Mouse (Mus musculus): Measurements from ENCODE around the gene Orm2. TPM values are rescaled to one million over a fixed set of nuclear protein-coding genes. Genes with fewer than 3 reads are reported as not detected.

Gene Orm2
- polyA plus RNA-seq, 1 experiment: not detected

GRCm38 (mm10) chr4:63404205-63404604, 42.0 kb downstream of the Orm2 start:
- Histone ChIP-seq H3K4me1 (ENCODE audit: control insufficient read depth, insufficient read depth, insufficient read length, low read length) (peaks cover 14% of the 10 kb centered on the region; the same call in 1 of the 2 replicates), H3K27me3 (ENCODE audit: control insufficient read depth, insufficient read depth, low read length) (no peaks in the 10 kb centered on the region), H3K4me3 (ENCODE audit: low read depth, low read length) (peak overlapping the region; percentile 20; the same call in 1 of the 2 replicates), H3K36me3 (ENCODE audit: control insufficient read depth, insufficient read depth, low read length) (no peaks in the 10 kb centered on the region), H3K27ac (ENCODE audit: insufficient read depth, low read depth, low read length) (peak overlapping the region; percentile 97)
- TF ChIP-seq POLR2A (IDR thresholded peaks at IDR 0.05; ENCODE audit: low read depth, low read length) (0 out of 2 replicates have a peak, but pooled peaks have one; percentile 5), CTCF (IDR thresholded peaks at IDR 0.05; ENCODE audit: extremely low read depth, insufficient read length, insufficient replicate concordance, low read depth, low read length) (no peak)
- 63% methylated on average over 7 of the region's 7 CpGs for WGBS

- Histone ChIP-seq H3K36me3 (ENCODE audit: control insufficient read depth, insufficient read depth, low read length) (no peaks in the 10 kb centered on the region), H3K27me3 (ENCODE audit: control insufficient read depth, insufficient read depth, low read length) (no peaks in the 10 kb centered on the region), H3K27ac (ENCODE audit: insufficient read depth, low read depth, low read length) (peak overlapping the region; percentile 84), H3K4me3 (ENCODE audit: low read depth, low read length) (no peak overlapping the region), H3K4me1 (ENCODE audit: control insufficient read depth, insufficient read depth, insufficient read length, low read length) (peaks cover 14% of the 10 kb centered on the region; the same call in 1 of the 2 replicates)
- 17% methylated on average over 7 of the region's 7 CpGs for WGBS
- TF ChIP-seq CTCF (IDR thresholded peaks at IDR 0.05; ENCODE audit: extremely low read depth, insufficient read length, insufficient replicate concordance, low read depth, low read length) (no peak), POLR2A (IDR thresholded peaks at IDR 0.05; ENCODE audit: low read depth, low read length) (no peak)
These were observed 42.8 kb downstream of the Orm2 start for GRCm38 (mm10) chr4:63405051-63405450.

- no peaks in the 10 kb centered on the region for H3K36me3 ChIP-seq (ENCODE audit: control insufficient read depth, insufficient read depth, low read length)
- peak overlapping the region; percentile 84 for H3K27ac ChIP-seq (ENCODE audit: insufficient read depth, low read depth, low read length)
- TF ChIP-seq POLR2A (IDR thresholded peaks at IDR 0.05; ENCODE audit: low read depth, low read length) (no peak), CTCF (IDR thresholded peaks at IDR 0.05; ENCODE audit: extremely low read depth, insufficient read length, insufficient replicate concordance, low read depth, low read length) (no peak)
- no peaks in the 10 kb centered on the region for H3K27me3 ChIP-seq (ENCODE audit: control insufficient read depth, insufficient read depth, low read length)
- no peak overlapping the region for H3K4me3 ChIP-seq (ENCODE audit: low read depth, low read length)
- H3K4me1 ChIP-seq (ENCODE audit: control insufficient read depth, insufficient read depth, insufficient read length, low read length): peaks cover 14% of the 10 kb centered on the region; the same call in 1 of the 2 replicates
- WGBS: 47% methylated on average over 4 of the region's 4 CpGs
These were observed 43.4 kb downstream of the Orm2 start for GRCm38 (mm10) chr4:63405683-63406082.

GRCm38 (mm10) chr4:63408247-63408646, 46.0 kb downstream of the Orm2 start:
- peaks cover 14% of the 10 kb centered on the region; the same call in 1 of the 2 replicates for H3K4me1 ChIP-seq (ENCODE audit: control insufficient read depth, insufficient read depth, insufficient read length, low read length)
- no peak overlapping the region for H3K27ac ChIP-seq (ENCODE audit: insufficient read depth, low read depth, low read length)
- no peak overlapping the region for H3K4me3 ChIP-seq (ENCODE audit: low read depth, low read length)
- WGBS: 65% methylated on average over 7 of the region's 7 CpGs
- H3K27me3 ChIP-seq (ENCODE audit: control insufficient read depth, insufficient read depth, low read length): no peaks in the 10 kb centered on the region
- no peak for TF ChIP-seq POLR2A (IDR thresholded peaks at IDR 0.05; ENCODE audit: low read depth, low read length)
- TF ChIP-seq CTCF (IDR thresholded peaks at IDR 0.05; ENCODE audit: extremely low read depth, insufficient read length, insufficient replicate concordance, low read depth, low read length): no peak
- H3K36me3 ChIP-seq (ENCODE audit: control insufficient read depth, insufficient read depth, low read length): no peaks in the 10 kb centered on the region

- H3K27me3 ChIP-seq (ENCODE audit: control insufficient read depth, insufficient read depth, low read length): no peaks in the 10 kb centered on the region
- peaks cover 10% of the 10 kb centered on the region; the same call in 1 of the 2 replicates for H3K4me1 ChIP-seq (ENCODE audit: control insufficient read depth, insufficient read depth, insufficient read length, low read length)
- no peak overlapping the region for H3K4me3 ChIP-seq (ENCODE audit: low read depth, low read length)
- TF ChIP-seq POLR2A (IDR thresholded peaks at IDR 0.05; ENCODE audit: low read depth, low read length) (no peak), CTCF (IDR thresholded peaks at IDR 0.05; ENCODE audit: extremely low read depth, insufficient read length, insufficient replicate concordance, low read depth, low read length) (peak; percentile 61; the same call in 1 of the 2 replicates)
- WGBS: 11% methylated on average over 8 of the region's 8 CpGs
- no peaks in the 10 kb centered on the region for H3K36me3 ChIP-seq (ENCODE audit: control insufficient read depth, insufficient read depth, low read length)
- no peak overlapping the region for H3K27ac ChIP-seq (ENCODE audit: insufficient read depth, low read depth, low read length)
These were observed 46.4 kb downstream of the Orm2 start for GRCm38 (mm10) chr4:63408649-63409048.

GRCm38 (mm10) chr4:63409317-63409907, 47.2 kb downstream of the Orm2 start:
- WGBS: 5% methylated on average over 18 of the region's 18 CpGs
- Histone ChIP-seq H3K4me3 (ENCODE audit: low read depth, low read length) (peak overlapping the region; percentile 82), H3K4me1 (ENCODE audit: control insufficient read depth, insufficient read depth, insufficient read length, low read length) (peaks cover 10% of the 10 kb centered on the region; the same call in 1 of the 2 replicates), H3K27ac (ENCODE audit: insufficient read depth, low read depth, low read length) (peak overlapping the region; percentile 20; the same call in 1 of the 2 replicates), H3K36me3 (ENCODE audit: control insufficient read depth, insufficient read depth, low read length) (no peaks in the 10 kb centered on the region), H3K27me3 (ENCODE audit: control insufficient read depth, insufficient read depth, low read length) (no peaks in the 10 kb centered on the region)
- TF ChIP-seq CTCF (IDR thresholded peaks at IDR 0.05; ENCODE audit: extremely low read depth, insufficient read length, insufficient replicate concordance, low read depth, low read length) (no peak), POLR2A (IDR thresholded peaks at IDR 0.05; ENCODE audit: low read depth, low read length) (no peak)

GRCm38 (mm10) chr4:63409908-63410582, 47.8 kb downstream of the Orm2 start:
- Histone ChIP-seq H3K27ac (ENCODE audit: insufficient read depth, low read depth, low read length) (0 out of 2 replicates have a peak overlapping the region, but pooled peaks have one; percentile 20), H3K4me3 (ENCODE audit: low read depth, low read length) (peak overlapping the region; percentile 82), H3K27me3 (ENCODE audit: control insufficient read depth, insufficient read depth, low read length) (no peaks in the 10 kb centered on the region), H3K4me1 (ENCODE audit: control insufficient read depth, insufficient read depth, insufficient read length, low read length) (peaks cover 6% of the 10 kb centered on the region; the same call in 1 of the 2 replicates), H3K36me3 (ENCODE audit: control insufficient read depth, insufficient read depth, low read length) (no peaks in the 10 kb centered on the region)
- TF ChIP-seq CTCF (IDR thresholded peaks at IDR 0.05; ENCODE audit: extremely low read depth, insufficient read length, insufficient replicate concordance, low read depth, low read length): no peak
- no peak for TF ChIP-seq POLR2A (IDR thresholded peaks at IDR 0.05; ENCODE audit: low read depth, low read length)
- 1% methylated on average over 39 of the region's 39 CpGs for WGBS

All from small intestine, adult 2 months (tissue).